Comparison of ENCODE assay signal across 11 mouse cellular contexts in genomic region chr2:128470351-128470750, GRCm38 (mm10).
DNase-seq lines count a peak whose midpoint lies in the region; ATAC-seq and TF ChIP-seq lines count a peak whose summit lies in the region.
"Had no signal": no experiment of that assay in that cellular context is flagged by ENCODE, and none has a peak within 500 bp of the region (broad histone marks: within the 10 kb centered on the region; RNA-seq: fewer than 3 reads in every experiment).

No protein-coding gene starts in this region.

- H3K4me1 ChIP-seq in heart, adult 2 months (ENCODE audit: control insufficient read depth, insufficient read depth, low read length): peaks cover 2% of the 10 kb centered on the region
- 0 out of 2 replicates have a peak, but pooled peaks cover 11% of the 10 kb centered on the region for H3K4me1 ChIP-seq in heart, embryonic 12.5 days (replicated peaks)
- no peaks in the 10 kb centered on the region for H3K4me1 ChIP-seq in stomach, postnatal 0 days (replicated peaks; ENCODE audit: control insufficient read depth, insufficient read depth)
- no peaks in the 10 kb centered on the region for H3K4me1 ChIP-seq in midbrain, embryonic 13.5 days (replicated peaks)
- peaks cover 19% of the 10 kb centered on the region for H3K4me1 ChIP-seq in kidney, embryonic 14.5 days (ENCODE audit: control insufficient read depth, insufficient read depth, low read length)

- H3K27ac ChIP-seq in heart, adult 2 months: peak overlapping the region; percentile 55
- no peak overlapping the region for H3K27ac ChIP-seq in heart, embryonic 12.5 days (ENCODE audit: poor library complexity, severe bottlenecking)
- 0 out of 2 replicates have a peak overlapping the region, but pooled peaks have one; percentile 20 for H3K27ac ChIP-seq in stomach, postnatal 0 days (replicated peaks)
- no peak overlapping the region for H3K27ac ChIP-seq in midbrain, embryonic 13.5 days
- no peak overlapping the region for H3K27ac ChIP-seq in kidney, embryonic 14.5 days (ENCODE audit: low read depth, low read length)
- H3K27ac ChIP-seq: liver, embryonic 13.5 days had no signal

- H3K4me3 ChIP-seq in heart, adult 2 months: no peak overlapping the region
- H3K4me3 ChIP-seq in heart, embryonic 12.5 days: no peak overlapping the region
- no peak overlapping the region for H3K4me3 ChIP-seq in stomach, postnatal 0 days (ENCODE audit: low read depth, low read length)
- no peak overlapping the region for H3K4me3 ChIP-seq in midbrain, embryonic 13.5 days (replicated peaks)
- no peak overlapping the region for H3K4me3 ChIP-seq in kidney, embryonic 14.5 days (ENCODE audit: low read length)
- H3K4me3 ChIP-seq: liver, embryonic 13.5 days had no signal

- peak; percentile 51 to 75 for DNase-seq in heart, adult 2 months
- DNase-seq in Muller cell, postnatal 12 days (ENCODE audit: inconsistent ontology term): peak; percentile 31
- DNase-seq in heart, postnatal 4 days: peak; percentile 21
- peak; percentile 22 for DNase-seq in stomach, postnatal 0 days (ENCODE audit: low spot score)
- no peak for DNase-seq in right cerebral cortex, postnatal 14 days
- DNase-seq: cerebellum, adult 2 months; kidney, postnatal 10 days; liver, embryonic 13.5 days had no signal

- peak; percentile 80; the same call in 1 of the 2 replicates for TF ChIP-seq EP300 in heart, adult 2 months (IDR thresholded peaks at IDR 0.05; ENCODE audit: insufficient read depth, low read depth, low read length)
- TF ChIP-seq EP300 in stomach, postnatal 0 days (optimal IDR thresholded peaks at IDR 0.05): no peak

- intact Hi-C loops in heart, adult 2 months (cut with DNase I): loop anchor here (1.0 to 5.0 kb wide), 2 partner anchors 37 to 43 kb away; no protein-coding TSS in a partner anchor

- 45% methylated on average over 5 of the region's 5 CpGs for WGBS in heart, adult 2 months
- WGBS in heart, embryonic 12.5 days: 54% methylated on average over 5 of the region's 5 CpGs
- 38% methylated on average over 5 of the region's 5 CpGs for WGBS in stomach, postnatal 0 days
- WGBS in midbrain, embryonic 13.5 days: 47% methylated on average over 5 of the region's 5 CpGs
- 59% methylated on average over 5 of the region's 5 CpGs for WGBS in kidney, embryonic 14.5 days

- H3K9ac ChIP-seq in heart, adult 2 months (ENCODE audit: low read depth, low read length): no peak overlapping the region
- no peak overlapping the region for H3K9ac ChIP-seq in heart, embryonic 12.5 days
- H3K9ac ChIP-seq in stomach, postnatal 0 days (ENCODE audit: low read length): no peak overlapping the region
- no peak overlapping the region for H3K9ac ChIP-seq in midbrain, embryonic 13.5 days (replicated peaks)
- H3K9ac ChIP-seq in kidney, embryonic 14.5 days (ENCODE audit: low read depth, low read length): no peak overlapping the region
- H3K9ac ChIP-seq: liver, embryonic 13.5 days had no signal

- ATAC-seq in heart, embryonic 12.5 days (ENCODE audit: insufficient number of reproducible peaks, low FRiP score): no peak
- peak; percentile 82 for ATAC-seq in stomach, postnatal 0 days (ENCODE audit: low FRiP score, low TSS enrichment)
- ATAC-seq in midbrain, embryonic 13.5 days: no peak
- ATAC-seq in kidney, embryonic 14.5 days (ENCODE audit: low FRiP score, low TSS enrichment): no peak

- H3K9me3 ChIP-seq in heart, embryonic 12.5 days (replicated peaks): no peaks in the 10 kb centered on the region
- H3K9me3 ChIP-seq in stomach, postnatal 0 days (ENCODE audit: control insufficient read depth, low read length): no peaks in the 10 kb centered on the region
- H3K9me3 ChIP-seq in midbrain, embryonic 13.5 days: no peaks in the 10 kb centered on the region
- H3K9me3 ChIP-seq in kidney, embryonic 14.5 days (ENCODE audit: control insufficient read depth, low read length): no peaks in the 10 kb centered on the region
- H3K9me3 ChIP-seq: liver, embryonic 13.5 days had no signal

- H3K36me3 ChIP-seq in heart, adult 2 months (ENCODE audit: control insufficient read depth, insufficient read depth, low read length): no peaks in the 10 kb centered on the region
- H3K36me3 ChIP-seq in heart, embryonic 12.5 days: no peaks in the 10 kb centered on the region
- no peaks in the 10 kb centered on the region for H3K36me3 ChIP-seq in stomach, postnatal 0 days (ENCODE audit: control insufficient read depth, insufficient read depth, low read length)
- H3K36me3 ChIP-seq in midbrain, embryonic 13.5 days: no peaks in the 10 kb centered on the region
- no peaks in the 10 kb centered on the region for H3K36me3 ChIP-seq in kidney, embryonic 14.5 days (ENCODE audit: control insufficient read depth, insufficient read depth, low read length)
- H3K36me3 ChIP-seq: liver, embryonic 13.5 days had no signal

- TF ChIP-seq POLR2A in heart, adult 2 months (IDR thresholded peaks at IDR 0.05; ENCODE audit: insufficient read depth, low read depth, low read length): no peak

- no peaks in the 10 kb centered on the region for H3K79me2 ChIP-seq in heart, adult 2 months (replicated peaks; ENCODE audit: control insufficient read depth, insufficient read depth, low read length)

- H3K4me2 ChIP-seq in heart, embryonic 12.5 days: no peak overlapping the region
- H3K4me2 ChIP-seq in stomach, postnatal 0 days (replicated peaks; ENCODE audit: low read depth): no peak overlapping the region
- no peak overlapping the region for H3K4me2 ChIP-seq in midbrain, embryonic 13.5 days (replicated peaks)
- H3K4me2 ChIP-seq in kidney, embryonic 14.5 days (replicated peaks; ENCODE audit: low read depth, low read length): no peak overlapping the region
- H3K4me2 ChIP-seq: liver, embryonic 13.5 days had no signal

- H3K27me3 ChIP-seq in heart, adult 2 months (ENCODE audit: control insufficient read depth, insufficient read depth, low read length): no peaks in the 10 kb centered on the region
- H3K27me3 ChIP-seq in heart, embryonic 12.5 days (replicated peaks): no peaks in the 10 kb centered on the region
- H3K27me3 ChIP-seq in stomach, postnatal 0 days (ENCODE audit: control insufficient read depth, insufficient read depth, low read length): no peaks in the 10 kb centered on the region
- no peaks in the 10 kb centered on the region for H3K27me3 ChIP-seq in midbrain, embryonic 13.5 days
- no peaks in the 10 kb centered on the region for H3K27me3 ChIP-seq in kidney, embryonic 14.5 days (ENCODE audit: control insufficient read depth, insufficient read depth, low read length)
- H3K27me3 ChIP-seq: liver, embryonic 13.5 days had no signal

- TF ChIP-seq CTCF in heart, adult 2 months (IDR thresholded peaks at IDR 0.05): no peak
- TF ChIP-seq CTCF in stomach, postnatal 0 days (IDR thresholded peaks at IDR 0.05; ENCODE audit: low read depth): no peak

Comparison
In these comparisons a context has a peak if more than half of its experiments do, and no peak if none do; other contexts are left out.
1. H3K27ac ChIP-seq: peak in heart, adult 2 months (single experiment) and stomach, postnatal 0 days (single experiment); none in heart, embryonic 12.5 days (single experiment), midbrain, embryonic 13.5 days (single experiment) and kidney, embryonic 14.5 days (single experiment).